Mouse (Mus musculus) CH12.LX (cell line): ENCODE measurements around the gene Odf4. TPM values are rescaled to one million over a fixed set of nuclear protein-coding genes. Genes with fewer than 3 reads are reported as not detected.

Experiments
- DNase-seq: peaks from one replicate; pipeline ENCODE4 v3.0.0-alpha.2; 2013; ENCODE audit errors: extremely low read depth
- H3K27ac ChIP-seq: 2 replicates; pipeline ENCODE4 v1.5.1; 2012; ENCODE audit warnings: low read depth, mild to moderate bottlenecking, control low read depth, moderate library complexity; ENCODE audit not compliant: insufficient read depth
- H3K27me3 ChIP-seq: replicated peaks from 2 replicates; pipeline ENCODE3; 2012; ENCODE audit warnings: inconsistent platforms
- H3K36me3 ChIP-seq, 2 experiments: replicated peaks in 1 of 2; 2 replicates each; pipeline versions ENCODE3 to v1.6.1; 2012; ENCODE audit warnings: inconsistent platforms in 1 of 2, low read length in 1 of 2, mild to moderate bottlenecking in 1 of 2, mixed read lengths in 1 of 2, moderate library complexity in 1 of 2; ENCODE audit not compliant: control insufficient read depth in 1 of 2, insufficient read depth in 1 of 2
- H3K4me1 ChIP-seq, 2 experiments: 2 replicates each; pipeline ENCODE4 v1.6.1; 2012; ENCODE audit warnings: inconsistent platforms in 1 of 2, moderate library complexity in 1 of 2; ENCODE audit not compliant: insufficient read depth in 2 of 2, control insufficient read depth in 1 of 2
- H3K4me2 ChIP-seq: 2 replicates; pipeline ENCODE4 v1.6.1; 2012; ENCODE audit warnings: low read depth, mild to moderate bottlenecking, control low read depth; ENCODE audit not compliant: poor library complexity, insufficient read depth, severe bottlenecking
- H3K4me3 ChIP-seq, 3 experiments: fragments of 150-350 bp in 1 of 3; sonication (generic) in 1 of 3; replicated peaks in 1 of 3; 2 replicates each; pipeline versions ENCODE3 to v1.5.1; 2011 to 2012; ENCODE audit warnings: low read depth in 2 of 3, low read length in 2 of 3, mild to moderate bottlenecking in 2 of 3, moderate library complexity in 2 of 3, control low read depth in 1 of 3, improper control_type of control experiment in 1 of 3, inconsistent platforms in 1 of 3, mixed read lengths in 1 of 3; ENCODE audit not compliant: poor library complexity in 1 of 3
- H3K79me2 ChIP-seq: replicated peaks from 2 replicates; pipeline ENCODE4 v1.6.1; 2012; ENCODE audit warnings: mild to moderate bottlenecking, moderate library complexity; ENCODE audit not compliant: control insufficient read depth, poor library complexity, insufficient read depth, severe bottlenecking; ENCODE audit errors: extremely low read depth
- H3K9ac ChIP-seq: 2 replicates; pipeline ENCODE4 v1.6.1; 2012; ENCODE audit warnings: low read depth, mild to moderate bottlenecking, control low read depth, moderate library complexity; ENCODE audit not compliant: insufficient read depth
- H3K9me3 ChIP-seq: replicated peaks from 2 replicates; pipeline ENCODE3; 2012; ENCODE audit warnings: low read length, inconsistent platforms, mixed read lengths
- CHD2 ChIP-seq: IDR thresholded peaks from 2 replicates; pipeline ENCODE4 v1.6.1; 2011; ENCODE audit warnings: low read length, improper control_type of control experiment
- CTCF ChIP-seq, 2 experiments: IDR thresholded peaks in 1 of 2; conservative IDR thresholded peaks in 1 of 2; 2 replicates each; pipeline ENCODE4 v1.5.1; 2011 to 2012; ENCODE audit warnings: low read depth in 2 of 2, low read length in 2 of 2, improper control_type of control experiment in 1 of 2, inconsistent platforms in 1 of 2, mild to moderate bottlenecking in 1 of 2, moderate library complexity in 1 of 2
- ELF1 ChIP-seq: IDR thresholded peaks from 2 replicates; pipeline ENCODE4 v1.6.1; 2014; ENCODE audit warnings: low read depth, mild to moderate bottlenecking, inconsistent platforms, low read length, improper control_type of control experiment
- EP300 ChIP-seq: IDR thresholded peaks from 2 replicates; pipeline ENCODE4 v1.6.1; 2011; ENCODE audit warnings: low read length, improper control_type of control experiment
- ETS1 ChIP-seq: conservative IDR thresholded peaks from 2 replicates; pipeline ENCODE4 v1.6.1; 2012; ENCODE audit warnings: low read depth, mild to moderate bottlenecking, inconsistent platforms, low read length, improper control_type of control experiment, moderate library complexity
- GABPA ChIP-seq: IDR thresholded peaks from 2 replicates; pipeline ENCODE4 v1.6.1; 2012; ENCODE audit warnings: low read depth, low read length, improper control_type of control experiment, inconsistent platforms; ENCODE audit not compliant: insufficient replicate concordance
- HCFC1 ChIP-seq: IDR thresholded peaks from 2 replicates; pipeline ENCODE4 v1.6.1; 2012; ENCODE audit warnings: low read depth, mild to moderate bottlenecking, inconsistent platforms, low read length, improper control_type of control experiment
- JUND ChIP-seq: conservative IDR thresholded peaks from 2 replicates; pipeline ENCODE4 v1.6.1; 2011; ENCODE audit warnings: low read depth, low read length, improper control_type of control experiment
- MAX ChIP-seq: IDR thresholded peaks from 2 replicates; pipeline ENCODE4 v1.6.1; 2011; ENCODE audit warnings: low read length, improper control_type of control experiment
- MAZ ChIP-seq: IDR thresholded peaks from 2 replicates; pipeline ENCODE4 v1.6.1; 2012; ENCODE audit warnings: low read depth, mild to moderate bottlenecking, inconsistent platforms, low read length, improper control_type of control experiment, moderate library complexity
- MEF2A ChIP-seq: IDR thresholded peaks from 2 replicates; pipeline ENCODE4 v1.6.1; 2014; ENCODE audit warnings: low read depth, mild to moderate bottlenecking, inconsistent platforms, low read length, improper control_type of control experiment, borderline replicate concordance
- MXI1 ChIP-seq: IDR thresholded peaks from 2 replicates; pipeline ENCODE4 v1.6.1; 2011; ENCODE audit warnings: mild to moderate bottlenecking, low read depth, low read length, improper control_type of control experiment
- POLR2A ChIP-seq: IDR thresholded peaks from 2 replicates; pipeline ENCODE4 v1.6.1; 2011; ENCODE audit warnings: low read depth, mild to moderate bottlenecking, improper control_type of control experiment, low read length
- RAD21 ChIP-seq: IDR thresholded peaks from 2 replicates; pipeline ENCODE4 v1.6.1; 2011; ENCODE audit warnings: low read depth, mild to moderate bottlenecking, low read length, improper control_type of control experiment, moderate library complexity
- RCOR1 ChIP-seq: conservative IDR thresholded peaks from 2 replicates; pipeline ENCODE4 v1.6.1; 2012; ENCODE audit warnings: low read depth, mild to moderate bottlenecking, inconsistent platforms, low read length, improper control_type of control experiment
- SIN3A ChIP-seq: IDR thresholded peaks from 2 replicates; pipeline ENCODE4 v1.6.1; 2012; ENCODE audit warnings: low read length, improper control_type of control experiment, inconsistent platforms
- SMC3 ChIP-seq: IDR thresholded peaks from 2 replicates; pipeline ENCODE4 v1.6.1; 2011; ENCODE audit warnings: low read depth, low read length, improper control_type of control experiment
- TBP ChIP-seq: conservative IDR thresholded peaks from 2 replicates; pipeline ENCODE4 v1.6.1; 2011; ENCODE audit warnings: low read depth, low read length, improper control_type of control experiment
- TCF12 ChIP-seq: IDR thresholded peaks from 2 replicates; pipeline ENCODE4 v1.6.1; 2014; ENCODE audit warnings: low read depth, mild to moderate bottlenecking, inconsistent platforms, low read length, improper control_type of control experiment
- UBTF ChIP-seq: IDR thresholded peaks from 2 replicates; pipeline ENCODE4 v1.6.1; 2012; ENCODE audit warnings: low read depth, mild to moderate bottlenecking, inconsistent platforms, low read length, improper control_type of control experiment, moderate library complexity
- USF1 ChIP-seq: IDR thresholded peaks from 2 replicates; pipeline ENCODE4 v1.6.1; 2014; ENCODE audit warnings: low read depth, mild to moderate bottlenecking, inconsistent platforms, low read length, improper control_type of control experiment
- USF2 ChIP-seq: conservative IDR thresholded peaks from 2 replicates; pipeline ENCODE4 v1.6.1; 2011; ENCODE audit warnings: low read depth, low read length, improper control_type of control experiment
- ZC3H11A ChIP-seq: IDR thresholded peaks from 2 replicates; pipeline ENCODE4 v1.6.1; 2012; ENCODE audit warnings: low read depth, mild to moderate bottlenecking, inconsistent platforms, low read length, improper control_type of control experiment
- ZKSCAN1 ChIP-seq: IDR thresholded peaks from 2 replicates; pipeline ENCODE4 v1.6.1; 2012; ENCODE audit warnings: low read depth, inconsistent platforms, low read length, improper control_type of control experiment, borderline replicate concordance
- dilution Hi-C: fragments of 300-500 bp; cut with MboI; formaldehyde crosslinking; loops from 2 replicates; pipeline ENCODE4 v1.14.3; 2020; ENCODE audit warnings: low sequenced_read_pairs; ENCODE audit not compliant: extremely low pct_unique_long_range_greater_than_20kb, extremely low pct_ligation_motif_present
- in situ Hi-C: fragments of 300-500 bp; cut with MboI; formaldehyde crosslinking; loops from 3 replicates; pipeline ENCODE4 v1.14.3; 2019; ENCODE audit warnings: low sequenced_read_pairs, low pct_ligation_motif_present, low pct_unique_long_range_greater_than_20kb, mixed read lengths
- polyA plus RNA-seq: library from polyadenylated mRNA; unstranded; fragments of >175 nt; gene quantifications from 2 replicates; pipeline ENCODE4 v1.2.1, GENCODE M21; 2012; ENCODE audit warnings: low read depth; ENCODE audit not compliant: insufficient read length
- total RNA-seq, 2 experiments: library from RNA; depleted of rRNA; stranded (reverse); fragments of 300-350 nt in 1 of 2; fragments of >200 nt in 1 of 2; gene quantifications; 2 replicates each; pipeline ENCODE4 v1.2.3; 2012 to 2014

Gene Odf4
- total RNA-seq (2012; rRNA removed) (not detected in 2 replicates), total RNA-seq (2014; rRNA removed) (not detected in 2 replicates), polyA plus RNA-seq (not detected in 2 replicates)

DNA sequence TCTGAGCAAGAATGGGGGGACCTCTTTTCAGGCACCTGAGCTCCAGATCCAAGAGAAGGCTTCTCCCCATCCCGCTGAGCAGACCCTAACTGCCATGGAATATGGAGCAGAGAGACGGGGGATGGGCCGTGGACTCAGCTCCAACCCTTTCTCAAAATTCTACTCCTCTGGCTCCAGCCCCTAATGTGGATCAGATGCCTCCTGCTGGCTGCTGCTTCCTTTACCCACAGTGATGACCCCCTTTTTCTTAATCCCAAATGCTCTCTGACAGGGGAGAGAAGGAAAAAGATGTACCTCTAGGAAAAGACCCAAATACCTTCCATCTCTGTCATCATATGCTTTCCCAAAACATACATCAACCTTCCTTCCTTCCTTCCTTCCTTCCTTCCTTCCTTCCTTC lies at the start of gene Odf4:
Gene Odf4 (minus strand): TSS at position 101 of the 400 bp plus-strand sequence.
- dilution Hi-C loops, result no loop called here

DNA sequence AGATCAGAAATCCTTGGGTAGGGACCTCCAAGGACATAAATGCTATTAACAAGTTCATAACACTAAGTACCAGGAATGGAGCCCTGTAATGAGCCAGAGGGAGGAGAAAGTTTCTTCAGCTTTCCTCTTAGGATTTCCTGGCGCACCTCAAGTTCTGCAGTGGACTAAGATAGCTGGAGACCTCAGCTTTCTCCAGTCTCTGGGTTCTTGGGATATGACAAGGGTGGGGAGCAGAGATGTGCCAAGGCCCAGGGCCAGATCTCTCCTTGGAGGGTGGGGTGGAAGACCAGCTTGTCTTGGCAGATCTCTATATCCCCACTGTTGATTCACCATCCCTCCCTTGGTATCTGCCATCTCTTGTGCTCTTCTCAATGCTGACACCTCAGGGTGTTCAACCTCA lies 48.7 kb upstream of the Odf4 start:
- in situ Hi-C loops, result no loop called here
- Histone ChIP-seq H3K9me3 (no peaks in the 10 kb centered on the region), H3K4me3 (no peak overlapping the region), H3K4me1 (peaks cover 4 to 30% of the 10 kb centered on the region in 2 experiments), H3K36me3 (peaks cover 0 to 13% of the 10 kb centered on the region in 2 experiments), H3K9ac (no peak overlapping the region), H3K4me2 (no peak overlapping the region), H3K79me2 (no peaks in the 10 kb centered on the region), H3K27me3 (peaks cover 7% of the 10 kb centered on the region), H3K27ac (no peak overlapping the region)
- TF ChIP-seq MAX, result no peak
- no peak for TF ChIP-seq ZC3H11A
- no peak for TF ChIP-seq GABPA
- TF ChIP-seq USF1, result no peak
- no peak for TF ChIP-seq USF2
- no peak for TF ChIP-seq RAD21
- TF ChIP-seq MEF2A, result no peak
- no peak for TF ChIP-seq RCOR1
- TF ChIP-seq MXI1, result no peak
- TF ChIP-seq CHD2, result no peak
- TF ChIP-seq POLR2A, result no peak
- no peak for TF ChIP-seq ELF1
- TF ChIP-seq ETS1, result no peak
- TF ChIP-seq SMC3, result no peak
- TF ChIP-seq MAZ, result no peak
- TF ChIP-seq TBP, result no peak
- TF ChIP-seq HCFC1, result no peak
- dilution Hi-C loops, result no loop called here
- no peak for DNase-seq

More for the DNA sequence above, at the start of gene Odf4:
- Histone ChIP-seq H3K27ac (no peak within 1 kb of the TSS), H3K79me2 (no peaks in the 10 kb centered on the region), H3K4me2 (no peak within 1 kb of the TSS), H3K4me3 (no peak within 1 kb of the TSS), H3K4me1 (no peaks in the 10 kb centered on the region), H3K9me3 (no peaks in the 10 kb centered on the region), H3K36me3 (no peaks in the 10 kb centered on the region), H3K27me3 (peaks cover 48% of the 10 kb centered on the region), H3K9ac (no peak within 1 kb of the TSS)
- in situ Hi-C loops, result no loop called here
- TF ChIP-seq CTCF (conservative IDR thresholded peaks at IDR 0.05 in 1 of 2, IDR thresholded peaks at IDR 0.05 in 1 of 2; ENCODE audit: low read depth in 2 of 2, low read length in 2 of 2) (no peak), GABPA (no peak), UBTF (no peak), JUND (no peak), ZKSCAN1 (no peak), RAD21 (no peak), MXI1 (no peak), TCF12 (no peak), EP300 (no peak), SIN3A (no peak), CHD2 (no peak)
- no peak for DNase-seq
